In the genomic region with DNA sequence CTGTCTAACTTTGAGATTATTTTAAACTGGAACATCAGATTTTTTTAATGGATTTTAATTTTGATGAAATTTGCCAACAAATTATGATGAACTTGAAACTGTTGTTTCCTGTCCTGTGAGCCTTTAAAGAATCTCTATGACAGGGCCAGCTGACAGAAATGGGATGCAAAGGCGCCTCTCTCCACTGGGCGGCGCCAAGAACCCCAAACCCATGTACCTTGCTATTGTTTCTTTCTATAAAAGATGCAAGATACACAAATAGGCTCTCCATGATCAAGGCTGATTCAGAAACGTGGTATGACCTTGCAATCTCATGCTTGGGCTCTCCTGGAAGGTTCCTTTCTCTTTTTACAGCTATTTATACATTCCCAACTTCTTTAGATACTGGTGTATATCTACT, we compare ENCODE assay signal across 8 mouse cellular contexts. TPM values are rescaled to one million over a fixed set of nuclear protein-coding genes. Genes with fewer than 3 reads are reported as not detected.
A peak's percentile ranks its signal among the peaks of the same experiment; 100 is the strongest.
DNase-seq lines count a peak whose midpoint lies in the region; ATAC-seq lines count a peak whose summit lies in the region.

No protein-coding gene starts in this region.

- no peaks in the 10 kb centered on the region for H3K9me3 ChIP-seq in intestine, embryonic 14.5 days (ENCODE audit: control insufficient read depth, low read length)
- H3K9me3 ChIP-seq in intestine, embryonic 16.5 days (ENCODE audit: control insufficient read depth, low read length), result no peaks in the 10 kb centered on the region
- no peaks in the 10 kb centered on the region for H3K9me3 ChIP-seq in embryonic facial prominence, embryonic 10.5 days

- no peak overlapping the region for H3K27ac ChIP-seq in intestine, embryonic 14.5 days (ENCODE audit: low read depth)
- H3K27ac ChIP-seq in intestine, embryonic 16.5 days (ENCODE audit: low read length), result no peak overlapping the region
- no peak overlapping the region for H3K27ac ChIP-seq in embryonic facial prominence, embryonic 10.5 days (replicated peaks)

- H3K4me1 ChIP-seq in intestine, embryonic 14.5 days (replicated peaks; ENCODE audit: control insufficient read depth, insufficient read depth, low read length), result 0 out of 2 replicates have a peak, but pooled peaks cover 4% of the 10 kb centered on the region
- peaks cover 14% of the 10 kb centered on the region for H3K4me1 ChIP-seq in intestine, embryonic 16.5 days (ENCODE audit: control insufficient read depth, insufficient read depth, low read length)
- H3K4me1 ChIP-seq in embryonic facial prominence, embryonic 10.5 days, result peaks cover 37% of the 10 kb centered on the region

- H3K27me3 ChIP-seq in intestine, embryonic 14.5 days (replicated peaks; ENCODE audit: control insufficient read depth, insufficient read depth, low read length), result peaks cover 100% of the 10 kb centered on the region
- peaks cover 96% of the 10 kb centered on the region for H3K27me3 ChIP-seq in intestine, embryonic 16.5 days (replicated peaks; ENCODE audit: control insufficient read depth, insufficient read depth, low read length)
- peaks cover 100% of the 10 kb centered on the region for H3K27me3 ChIP-seq in embryonic facial prominence, embryonic 10.5 days (replicated peaks; ENCODE audit: low read depth, poor library complexity, severe bottlenecking)

- H3K9ac ChIP-seq in intestine, embryonic 14.5 days (ENCODE audit: low read length), result no peak overlapping the region
- no peak overlapping the region for H3K9ac ChIP-seq in intestine, embryonic 16.5 days (ENCODE audit: low read depth, low read length)

- no peak overlapping the region for H3K4me2 ChIP-seq in intestine, embryonic 14.5 days (ENCODE audit: low read length)
- no peak overlapping the region for H3K4me2 ChIP-seq in intestine, embryonic 16.5 days (ENCODE audit: low read depth, low read length)

- no peak overlapping the region for H3K4me3 ChIP-seq in intestine, embryonic 14.5 days (ENCODE audit: low read depth, low read length)
- no peak overlapping the region for H3K4me3 ChIP-seq in intestine, embryonic 16.5 days (ENCODE audit: low read length)
- no peak overlapping the region for H3K4me3 ChIP-seq in embryonic facial prominence, embryonic 10.5 days

- ATAC-seq in intestine, embryonic 14.5 days (replicated peaks; ENCODE audit: low FRiP score, low TSS enrichment, low read depth), result no peak
- no peak for ATAC-seq in intestine, embryonic 16.5 days

- peak; percentile 73 for DNase-seq in intestine, embryonic 14.5 days (ENCODE audit: low spot score)
- peak; percentile 42 to 44 for DNase-seq in B cell, adult 2 months
- DNase-seq in T-cell, adult 2 months (ENCODE audit: low spot score), result peak; percentile 10
- DNase-seq in embryonic facial prominence, embryonic 10.5 days (ENCODE audit: low spot score), result peak; percentile 67
- peak; percentile 56 for DNase-seq in naive thymus-derived CD4-positive, alpha-beta T cell, adult 2 months (ENCODE audit: low read depth)
- DNase-seq in spleen, adult 18-20 months, result no peak
- no peak for DNase-seq in MN1 (ENCODE audit: low spot score)

- WGBS in intestine, embryonic 14.5 days, result under 1% methylated on average over 4 of the region's 4 CpGs
- WGBS in intestine, embryonic 16.5 days, result 0% methylated on average over 4 of the region's 4 CpGs
- WGBS in embryonic facial prominence, embryonic 10.5 days, result under 1% methylated on average over 4 of the region's 4 CpGs

- H3K36me3 ChIP-seq in intestine, embryonic 14.5 days (ENCODE audit: control insufficient read depth, insufficient read depth, low read length), result no peaks in the 10 kb centered on the region
- no peaks in the 10 kb centered on the region for H3K36me3 ChIP-seq in intestine, embryonic 16.5 days (ENCODE audit: control insufficient read depth, insufficient read depth, low read length)
- H3K36me3 ChIP-seq in embryonic facial prominence, embryonic 10.5 days (replicated peaks), result no peaks in the 10 kb centered on the region

RNA-seq across cellular contexts. Expression of gene Barhl2, which starts 3.9 kb away (rescaled TPM):
- not detected in 2 replicates for polyA plus RNA-seq in intestine, embryonic 14.5 days (2014; fragmentation: Nextera tagmentation; extraction: Ambion mirVana)
- polyA plus RNA-seq in intestine, embryonic 16.5 days (2015; fragmentation: Nextera tagmentation; extraction: Ambion mirVana), result not detected in 2 replicates
- polyA plus RNA-seq in embryonic facial prominence, embryonic 10.5 days (2016; fragmentation: Nextera tagmentation; extraction: Ambion mirVana), result 0.13 and 0.14 TPM in 2 replicates

Comparison
In these comparisons a context has a peak if more than half of its experiments do, and no peak if none do; other contexts are left out.
1. DNase-seq: peak in intestine, embryonic 14.5 days (single experiment), B cell, adult 2 months (2 of 2), T-cell, adult 2 months (single experiment), embryonic facial prominence, embryonic 10.5 days (single experiment) and naive thymus-derived CD4-positive, alpha-beta T cell, adult 2 months (single experiment); none in spleen, adult 18-20 months (0 of 2) and MN1 (single experiment).